Mouse (Mus musculus): ENCODE measurements around the gene Ucp3. TPM values are rescaled to one million over a fixed set of nuclear protein-coding genes. Genes with fewer than 3 reads are reported as not detected.

Ucp3 gene
- polyA plus RNA-seq, 1 experiment from 2014 or later, result not detected

DNA sequence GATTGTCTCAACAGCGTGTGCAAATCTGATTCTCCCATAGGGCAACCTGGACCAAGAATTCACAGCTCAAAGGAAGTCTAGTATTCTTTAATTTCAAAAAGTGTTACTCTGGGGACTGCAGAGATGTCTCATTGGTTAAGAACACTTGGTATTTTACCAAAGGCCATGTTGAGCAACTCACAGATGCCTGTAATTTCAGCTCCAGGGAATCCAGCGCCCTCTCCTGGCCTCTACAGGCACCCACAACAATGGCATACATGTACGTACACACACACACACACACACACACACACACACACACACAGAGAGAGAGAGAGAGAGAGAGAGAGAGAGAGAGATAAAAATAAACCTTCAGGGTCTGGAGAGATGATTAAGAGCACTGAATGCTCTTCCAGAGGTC, 49.4 kb downstream of the Ucp3 start:
- Histone ChIP-seq H3K36me3 (ENCODE audit: control insufficient read depth, insufficient read depth, low read length) (no peaks in the 10 kb centered on the region), H3K4me3 (ENCODE audit: low read length) (no peak overlapping the region), H3K27ac (ENCODE audit: low read length) (no peak overlapping the region), H3K9me3 (ENCODE audit: control insufficient read depth, low read length) (no peaks in the 10 kb centered on the region), H3K4me1 (ENCODE audit: control insufficient read depth, insufficient read depth, low read length) (no peaks in the 10 kb centered on the region), H3K4me2 (ENCODE audit: low read depth, low read length) (no peak overlapping the region), H3K9ac (ENCODE audit: low read depth, low read length) (no peak overlapping the region), H3K27me3 (replicated peaks; ENCODE audit: control insufficient read depth, insufficient read depth, low read length) (no peaks in the 10 kb centered on the region)
- no peak for ATAC-seq
- WGBS, result 72% methylated on average over 3 of the region's 3 CpGs

DNA sequence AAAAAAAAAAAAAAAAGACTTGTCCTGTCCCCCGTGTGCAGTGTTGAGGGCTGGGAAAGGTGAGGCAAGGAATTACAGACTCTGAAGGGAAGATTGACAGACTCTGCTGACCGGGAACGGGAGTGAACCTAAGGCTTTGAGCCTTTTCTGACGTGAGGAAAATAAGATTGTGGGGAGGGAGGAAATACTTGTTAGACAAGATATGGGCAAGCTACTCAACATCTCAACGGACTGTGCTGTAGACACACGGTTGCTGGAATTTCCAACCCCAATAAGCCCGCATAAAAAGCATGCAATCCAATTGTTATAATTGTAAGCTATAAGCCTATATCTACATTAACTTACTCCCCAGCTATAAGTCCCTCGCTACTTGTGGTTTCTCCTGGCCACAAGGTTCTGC, 51.9 kb downstream of the Ucp3 start:
- Histone ChIP-seq H3K27me3 (replicated peaks; ENCODE audit: control insufficient read depth, insufficient read depth, low read length) (no peaks in the 10 kb centered on the region), H3K9me3 (ENCODE audit: control insufficient read depth, low read length) (no peaks in the 10 kb centered on the region), H3K4me1 (ENCODE audit: control insufficient read depth, insufficient read depth, low read length) (no peaks in the 10 kb centered on the region), H3K4me3 (ENCODE audit: low read length) (no peak overlapping the region), H3K27ac (ENCODE audit: low read length) (no peak overlapping the region), H3K4me2 (ENCODE audit: low read depth, low read length) (no peak overlapping the region), H3K36me3 (ENCODE audit: control insufficient read depth, insufficient read depth, low read length) (no peaks in the 10 kb centered on the region), H3K9ac (ENCODE audit: low read depth, low read length) (no peak overlapping the region)
- ATAC-seq, result no peak
- WGBS, result 56% methylated on average over 8 of the region's 8 CpGs

DNA sequence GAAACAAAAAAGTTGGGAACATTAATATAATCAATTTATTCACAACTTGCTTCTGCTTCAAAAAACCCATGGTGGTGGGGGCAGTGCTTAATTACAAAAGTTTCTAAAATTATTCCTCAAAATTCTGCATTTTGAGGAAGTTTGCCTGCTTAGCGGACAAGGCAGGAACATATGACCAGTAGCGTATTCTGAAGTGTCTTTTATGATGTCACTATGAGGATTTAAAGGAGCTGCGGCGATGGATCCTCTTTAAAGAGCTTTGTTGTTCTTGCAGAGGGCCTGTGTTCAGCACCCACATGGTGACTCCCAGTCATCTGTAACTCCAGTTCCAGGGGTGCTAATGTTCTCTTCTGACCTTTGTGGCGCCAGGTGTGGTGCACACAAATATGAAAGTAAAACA, 58.0 kb downstream of the Ucp3 start:
- no peak overlapping the region for H3K4me2 ChIP-seq (ENCODE audit: low read depth, low read length)
- H3K9me3 ChIP-seq (ENCODE audit: control insufficient read depth, low read length), result no peaks in the 10 kb centered on the region
- H3K36me3 ChIP-seq (ENCODE audit: control insufficient read depth, insufficient read depth, low read length), result no peaks in the 10 kb centered on the region
- no peaks in the 10 kb centered on the region for H3K27me3 ChIP-seq (replicated peaks; ENCODE audit: control insufficient read depth, insufficient read depth, low read length)
- H3K27ac ChIP-seq (ENCODE audit: low read length), result no peak overlapping the region
- H3K4me1 ChIP-seq (ENCODE audit: control insufficient read depth, insufficient read depth, low read length), result no peaks in the 10 kb centered on the region; the same call in 1 of the 2 replicates
- ATAC-seq, result no peak
- H3K4me3 ChIP-seq (ENCODE audit: low read length), result no peak overlapping the region
- H3K9ac ChIP-seq (ENCODE audit: low read depth, low read length), result no peak overlapping the region
- 89% methylated on average over 5 of the region's 5 CpGs for WGBS

DNA sequence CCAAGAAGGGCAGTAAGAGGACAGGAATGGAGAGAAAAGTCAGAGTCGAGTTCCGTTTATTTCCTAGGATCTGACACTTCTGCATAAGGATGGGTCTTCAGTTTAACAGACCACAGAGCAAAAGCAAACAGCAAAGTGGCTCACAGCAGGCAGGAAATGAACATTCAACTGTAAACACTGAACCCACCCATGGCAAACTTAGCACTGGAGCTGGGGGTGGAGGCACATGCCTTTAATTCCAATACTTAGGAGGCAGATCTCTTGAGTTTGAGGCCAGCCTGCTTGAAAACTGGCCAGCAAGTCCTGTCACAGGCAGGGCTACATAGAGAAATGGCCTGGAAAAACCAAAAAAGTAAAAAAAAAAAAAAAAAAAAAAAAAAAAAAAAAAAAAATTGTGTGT, 60.7 kb downstream of the Ucp3 start:
- no peak for ATAC-seq
- 0 out of 2 replicates have a peak overlapping the region, but pooled peaks have one; percentile 0 for H3K27ac ChIP-seq (ENCODE audit: low read length)
- 30% methylated on average over 2 of the region's 2 CpGs for WGBS

DNA sequence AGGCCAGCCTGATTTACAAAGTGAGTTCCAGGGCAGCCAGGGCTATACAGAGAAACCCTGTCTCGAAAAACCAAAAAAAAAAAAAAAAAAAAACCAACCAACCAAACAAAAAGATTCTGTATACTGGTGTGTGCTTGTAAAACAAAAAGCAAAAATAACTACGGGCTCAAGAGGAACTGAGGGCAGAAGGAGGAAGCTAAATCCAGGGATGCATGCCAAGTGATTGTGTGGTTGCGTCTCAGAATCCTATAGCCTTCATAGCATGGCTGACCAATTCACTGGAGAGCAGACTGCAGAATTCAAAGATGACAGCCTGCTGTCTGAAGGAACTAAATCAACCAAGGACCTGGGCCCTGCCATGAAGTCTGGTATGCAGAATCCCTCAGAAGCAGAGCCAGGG, 61.4 kb downstream of the Ucp3 start:
- ATAC-seq, result no peak
- Histone ChIP-seq H3K4me2 (ENCODE audit: low read depth, low read length) (no peak overlapping the region), H3K4me3 (ENCODE audit: low read length) (no peak overlapping the region), H3K27ac (ENCODE audit: low read length) (no peak overlapping the region), H3K36me3 (ENCODE audit: control insufficient read depth, insufficient read depth, low read length) (peaks cover 5% of the 10 kb centered on the region), H3K27me3 (replicated peaks; ENCODE audit: control insufficient read depth, insufficient read depth, low read length) (no peaks in the 10 kb centered on the region), H3K9me3 (ENCODE audit: control insufficient read depth, low read length) (no peaks in the 10 kb centered on the region), H3K9ac (ENCODE audit: low read depth, low read length) (no peak overlapping the region), H3K4me1 (ENCODE audit: control insufficient read depth, insufficient read depth, low read length) (peaks cover 4% of the 10 kb centered on the region; the same call in 1 of the 2 replicates)
- WGBS, result 79% methylated on average over 3 of the region's 3 CpGs

More for the DNA sequence above, 60.7 kb downstream of the Ucp3 start:
- H3K4me2 ChIP-seq (ENCODE audit: low read depth, low read length), result no peak overlapping the region
- peaks cover 4% of the 10 kb centered on the region; the same call in 1 of the 2 replicates for H3K4me1 ChIP-seq (ENCODE audit: control insufficient read depth, insufficient read depth, low read length)
- H3K9ac ChIP-seq (ENCODE audit: low read depth, low read length), result 0 out of 2 replicates have a peak overlapping the region, but pooled peaks have one; percentile 21
- H3K27me3 ChIP-seq (replicated peaks; ENCODE audit: control insufficient read depth, insufficient read depth, low read length), result no peaks in the 10 kb centered on the region
- no peaks in the 10 kb centered on the region for H3K9me3 ChIP-seq (ENCODE audit: control insufficient read depth, low read length)
- no peak overlapping the region for H3K4me3 ChIP-seq (ENCODE audit: low read length)
- no peaks in the 10 kb centered on the region for H3K36me3 ChIP-seq (ENCODE audit: control insufficient read depth, insufficient read depth, low read length)

DNA sequence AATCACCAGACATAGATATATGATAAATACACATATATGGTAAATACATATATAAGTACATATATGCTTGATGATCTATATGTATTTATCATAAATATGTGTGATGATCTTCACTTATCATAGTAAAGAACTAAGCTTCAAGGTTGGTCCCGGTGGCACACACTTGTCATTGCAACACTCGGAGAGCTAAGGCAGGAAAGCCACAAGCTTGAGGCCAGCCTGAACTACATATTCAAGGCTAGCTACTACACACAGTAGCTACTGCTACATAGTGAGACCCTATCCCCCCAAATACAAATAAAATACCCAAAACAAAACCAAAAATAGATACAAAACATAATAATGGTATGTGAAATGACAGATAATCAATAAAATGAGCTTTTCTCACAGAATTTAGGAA, 63.0 kb downstream of the Ucp3 start:
- no peak for ATAC-seq
- Histone ChIP-seq H3K4me3 (ENCODE audit: low read length) (no peak overlapping the region), H3K9me3 (ENCODE audit: control insufficient read depth, low read length) (no peaks in the 10 kb centered on the region), H3K36me3 (ENCODE audit: control insufficient read depth, insufficient read depth, low read length) (peaks cover 12% of the 10 kb centered on the region), H3K27ac (ENCODE audit: low read length) (no peak overlapping the region), H3K4me1 (ENCODE audit: control insufficient read depth, insufficient read depth, low read length) (peaks cover 4% of the 10 kb centered on the region; the same call in 1 of the 2 replicates), H3K27me3 (replicated peaks; ENCODE audit: control insufficient read depth, insufficient read depth, low read length) (no peaks in the 10 kb centered on the region), H3K4me2 (ENCODE audit: low read depth, low read length) (no peak overlapping the region; the same call in 1 of the 2 replicates), H3K9ac (ENCODE audit: low read depth, low read length) (no peak overlapping the region)
- 87% methylated on average over 2 of the region's 2 CpGs for WGBS

Other genes starting within 250 kb of the Ucp3 start
- gene Pgm2l1, start 245.6 kb upstream of the Ucp3 start, polyA plus RNA-seq (2015; fragmentation: Nextera tagmentation; extraction: Ambion mirVana), result 1.7 and 2.0 TPM in 2 replicates
- 3.6 and 3.7 TPM in 2 replicates for gene P4ha3, start 187.5 kb upstream of the Ucp3 start, polyA plus RNA-seq (2015; fragmentation: Nextera tagmentation; extraction: Ambion mirVana)
- 11.6 and 12.1 TPM in 2 replicates for gene C2cd3, start 100.8 kb upstream of the Ucp3 start, polyA plus RNA-seq (2015; fragmentation: Nextera tagmentation; extraction: Ambion mirVana)
- gene Ppme1, start 100.7 kb upstream of the Ucp3 start, polyA plus RNA-seq (2015; fragmentation: Nextera tagmentation; extraction: Ambion mirVana), result 47.0 and 52.4 TPM in 2 replicates
- gene Ucp2, start 20.3 kb downstream of the Ucp3 start, polyA plus RNA-seq (2015; fragmentation: Nextera tagmentation; extraction: Ambion mirVana), result 368 and 382 TPM in 2 replicates
- 0.48 and 0.50 TPM in 2 replicates for gene Dnajb13, start 42.0 kb downstream of the Ucp3 start, polyA plus RNA-seq (2015; fragmentation: Nextera tagmentation; extraction: Ambion mirVana)
- 59.2 and 59.3 TPM in 2 replicates for gene Coa4, start 64.1 kb downstream of the Ucp3 start, polyA plus RNA-seq (2015; fragmentation: Nextera tagmentation; extraction: Ambion mirVana)
- 85.7 and 89.7 TPM in 2 replicates for gene Rab6a, start 134.4 kb downstream of the Ucp3 start, polyA plus RNA-seq (2015; fragmentation: Nextera tagmentation; extraction: Ambion mirVana)
- 85.9 and 89.2 TPM in 2 replicates for gene Mrpl48, start 135.3 kb downstream of the Ucp3 start, polyA plus RNA-seq (2015; fragmentation: Nextera tagmentation; extraction: Ambion mirVana)
- 15.1 and 15.8 TPM in 2 replicates for gene Plekhb1, start 189.4 kb downstream of the Ucp3 start, polyA plus RNA-seq (2015; fragmentation: Nextera tagmentation; extraction: Ambion mirVana)
- gene Fam168a, start 233.6 kb downstream of the Ucp3 start, polyA plus RNA-seq (2015; fragmentation: Nextera tagmentation; extraction: Ambion mirVana), result 21.2 and 24.9 TPM in 2 replicates